Mouse (Mus musculus): ENCODE data around the gene Lmbrd2. TPM values are rescaled to one million over a fixed set of nuclear protein-coding genes. Genes with fewer than 3 reads are reported as not detected.

Gene Lmbrd2
- polyA plus RNA-seq, 1 experiment from 2014 or later: 4.5 TPM

DNA sequence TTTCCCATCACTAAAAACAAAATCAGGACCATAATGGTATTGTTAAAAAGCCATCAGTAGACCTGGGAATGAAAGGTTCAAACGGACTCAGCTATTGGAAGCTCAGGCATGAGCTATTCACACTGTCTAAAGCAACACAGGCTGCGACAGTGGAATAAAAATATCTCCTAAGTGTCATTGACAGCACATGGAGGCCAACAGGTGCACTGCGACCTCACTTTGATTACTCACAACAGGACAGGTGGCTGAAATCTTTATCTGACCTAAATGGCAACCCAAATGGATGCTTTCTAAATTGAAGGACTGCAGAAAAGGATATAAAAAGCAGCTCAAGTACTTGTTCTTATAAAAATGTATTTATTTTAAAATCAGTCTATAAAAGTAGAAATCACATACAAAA is 28.7 kb upstream of the Lmbrd2 start:
- WGBS: 84% methylated on average over 3 of the region's 3 CpGs
- Histone ChIP-seq H3K4me3 (replicated peaks; ENCODE audit: low read length) (no peak overlapping the region), H3K27me3 (replicated peaks; ENCODE audit: control insufficient read depth, insufficient read depth, low read length) (no peaks in the 10 kb centered on the region), H3K9ac (replicated peaks; ENCODE audit: low read depth, low read length) (no peak overlapping the region), H3K27ac (ENCODE audit: low read length) (no peak overlapping the region), H3K36me3 (ENCODE audit: control insufficient read depth, insufficient read depth) (peaks cover 22% of the 10 kb centered on the region), H3K4me2 (ENCODE audit: low read length) (no peak overlapping the region), H3K9me3 (ENCODE audit: control insufficient read depth, low read length) (no peaks in the 10 kb centered on the region), H3K4me1 (replicated peaks; ENCODE audit: control insufficient read depth, insufficient read depth, low read length) (no peaks in the 10 kb centered on the region)
- no peak for ATAC-seq

DNA sequence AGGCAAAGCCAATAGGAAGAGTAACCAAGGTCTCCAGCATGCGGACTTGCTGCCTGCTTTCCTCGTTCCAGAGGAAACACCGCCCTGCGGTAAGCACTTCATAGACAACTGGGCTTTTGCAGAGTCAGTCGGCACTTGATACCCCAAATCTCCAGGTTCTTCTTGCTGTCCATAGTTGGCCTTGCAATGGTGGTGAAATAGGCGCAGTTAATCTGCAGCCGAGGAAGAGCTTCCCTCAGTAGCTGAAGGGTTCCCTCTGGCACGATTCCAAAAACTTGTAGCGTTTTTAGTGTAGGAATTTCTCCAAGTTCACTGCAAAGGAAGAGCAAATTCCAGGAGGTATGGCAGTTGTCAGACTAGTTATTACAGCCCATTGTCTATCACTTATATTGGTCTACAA is 26.8 kb upstream of the Lmbrd2 start:
- H3K4me2 ChIP-seq (ENCODE audit: low read length): no peak overlapping the region
- H3K27ac ChIP-seq (ENCODE audit: low read length): no peak overlapping the region
- no peaks in the 10 kb centered on the region for H3K4me1 ChIP-seq (replicated peaks; ENCODE audit: control insufficient read depth, insufficient read depth, low read length)
- ATAC-seq: no peak
- H3K36me3 ChIP-seq (ENCODE audit: control insufficient read depth, insufficient read depth): peaks cover 20% of the 10 kb centered on the region
- no peak overlapping the region for H3K4me3 ChIP-seq (replicated peaks; ENCODE audit: low read length)
- 80% methylated on average over 9 of the region's 9 CpGs for WGBS
- H3K27me3 ChIP-seq (replicated peaks; ENCODE audit: control insufficient read depth, insufficient read depth, low read length): no peaks in the 10 kb centered on the region
- H3K9ac ChIP-seq (replicated peaks; ENCODE audit: low read depth, low read length): no peak overlapping the region
- H3K9me3 ChIP-seq (ENCODE audit: control insufficient read depth, low read length): no peaks in the 10 kb centered on the region

- Histone ChIP-seq H3K4me2 (ENCODE audit: low read length) (no peak overlapping the region), H3K27ac (ENCODE audit: low read length) (no peak overlapping the region), H3K9ac (replicated peaks; ENCODE audit: low read depth, low read length) (no peak overlapping the region), H3K9me3 (ENCODE audit: control insufficient read depth, low read length) (no peaks in the 10 kb centered on the region), H3K36me3 (ENCODE audit: control insufficient read depth, insufficient read depth) (peaks cover 20% of the 10 kb centered on the region), H3K4me3 (replicated peaks; ENCODE audit: low read length) (no peak overlapping the region), H3K27me3 (replicated peaks; ENCODE audit: control insufficient read depth, insufficient read depth, low read length) (no peaks in the 10 kb centered on the region), H3K4me1 (replicated peaks; ENCODE audit: control insufficient read depth, insufficient read depth, low read length) (no peaks in the 10 kb centered on the region)
- no peak for ATAC-seq
- WGBS: 87% methylated on average over 4 of the region's 4 CpGs
Measured at GRCm38 (mm10) chr15:9114131-9114530, 26.2 kb upstream of the Lmbrd2 start.

GRCm38 (mm10) chr15:9114599-9114998 is 25.8 kb upstream of the Lmbrd2 start:
- H3K9ac ChIP-seq (replicated peaks; ENCODE audit: low read depth, low read length): no peak overlapping the region
- no peak for ATAC-seq
- H3K4me3 ChIP-seq (replicated peaks; ENCODE audit: low read length): no peak overlapping the region
- peaks cover 20% of the 10 kb centered on the region for H3K36me3 ChIP-seq (ENCODE audit: control insufficient read depth, insufficient read depth)
- H3K4me2 ChIP-seq (ENCODE audit: low read length): no peak overlapping the region
- H3K4me1 ChIP-seq (replicated peaks; ENCODE audit: control insufficient read depth, insufficient read depth, low read length): no peaks in the 10 kb centered on the region
- H3K27ac ChIP-seq (ENCODE audit: low read length): no peak overlapping the region
- WGBS: 87% methylated on average over 5 of the region's 5 CpGs
- H3K27me3 ChIP-seq (replicated peaks; ENCODE audit: control insufficient read depth, insufficient read depth, low read length): no peaks in the 10 kb centered on the region
- no peaks in the 10 kb centered on the region for H3K9me3 ChIP-seq (ENCODE audit: control insufficient read depth, low read length)

DNA sequence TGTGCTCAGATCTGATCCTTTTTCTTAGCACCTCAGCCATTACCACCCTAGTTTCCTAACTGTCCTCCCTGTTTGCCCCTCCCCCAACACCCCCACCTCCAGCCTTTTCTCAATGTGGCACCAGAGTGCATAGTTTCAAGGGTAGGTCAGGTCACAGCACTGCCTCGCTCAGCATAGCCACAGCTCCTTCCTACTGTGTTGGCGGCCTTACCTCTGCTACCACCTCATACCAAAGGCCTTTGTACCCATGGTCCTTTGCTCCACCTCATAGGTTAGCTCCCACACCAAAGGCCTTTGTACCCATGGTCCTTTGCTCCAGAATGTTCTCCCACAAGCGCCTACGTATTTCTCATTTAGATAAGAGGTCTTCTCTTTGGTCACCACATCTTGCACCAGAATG is 21.5 kb upstream of the Lmbrd2 start:
- Histone ChIP-seq H3K9ac (replicated peaks; ENCODE audit: low read depth, low read length) (no peak overlapping the region), H3K27me3 (replicated peaks; ENCODE audit: control insufficient read depth, insufficient read depth, low read length) (no peaks in the 10 kb centered on the region), H3K4me1 (replicated peaks; ENCODE audit: control insufficient read depth, insufficient read depth, low read length) (no peaks in the 10 kb centered on the region), H3K27ac (ENCODE audit: low read length) (no peak overlapping the region), H3K36me3 (ENCODE audit: control insufficient read depth, insufficient read depth) (peaks cover 20% of the 10 kb centered on the region), H3K4me3 (replicated peaks; ENCODE audit: low read length) (no peak overlapping the region), H3K4me2 (ENCODE audit: low read length) (no peak overlapping the region), H3K9me3 (ENCODE audit: control insufficient read depth, low read length) (no peaks in the 10 kb centered on the region)
- 92% methylated on average over 4 of the region's 4 CpGs for WGBS
- no peak for ATAC-seq

DNA sequence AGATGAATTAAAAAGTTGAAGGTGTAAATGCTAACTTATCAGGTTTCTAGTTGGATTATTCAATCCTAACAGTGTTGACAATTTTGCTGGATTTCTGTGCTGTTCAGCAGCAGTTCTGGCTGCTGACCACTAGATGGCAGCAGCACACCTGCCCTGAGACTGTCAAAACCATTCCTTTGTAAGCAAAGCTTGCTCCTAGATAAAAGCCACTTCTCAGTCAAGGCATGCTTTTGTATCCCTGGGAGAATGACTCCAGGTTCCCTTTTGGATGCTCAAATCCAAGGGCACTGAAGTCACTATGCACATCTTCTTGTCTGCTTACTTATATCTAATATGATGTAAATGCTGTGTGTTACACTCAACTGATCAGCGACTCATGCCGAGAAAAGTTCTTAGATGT is 20.3 kb upstream of the Lmbrd2 start:
- Histone ChIP-seq H3K27me3 (replicated peaks; ENCODE audit: control insufficient read depth, insufficient read depth, low read length) (no peaks in the 10 kb centered on the region), H3K36me3 (ENCODE audit: control insufficient read depth, insufficient read depth) (peaks cover 26% of the 10 kb centered on the region), H3K4me2 (ENCODE audit: low read length) (no peak overlapping the region), H3K9ac (replicated peaks; ENCODE audit: low read depth, low read length) (no peak overlapping the region), H3K4me1 (replicated peaks; ENCODE audit: control insufficient read depth, insufficient read depth, low read length) (no peaks in the 10 kb centered on the region), H3K9me3 (ENCODE audit: control insufficient read depth, low read length) (no peaks in the 10 kb centered on the region), H3K27ac (ENCODE audit: low read length) (no peak overlapping the region), H3K4me3 (replicated peaks; ENCODE audit: low read length) (no peak overlapping the region)
- 96% methylated on average over 2 of the region's 2 CpGs for WGBS
- ATAC-seq: peak; percentile 71

- WGBS: 96% methylated on average over 4 of the region's 4 CpGs
- no peaks in the 10 kb centered on the region for H3K4me1 ChIP-seq (replicated peaks; ENCODE audit: control insufficient read depth, insufficient read depth, low read length)
- no peak overlapping the region for H3K27ac ChIP-seq (ENCODE audit: low read length)
- no peaks in the 10 kb centered on the region for H3K9me3 ChIP-seq (ENCODE audit: control insufficient read depth, low read length)
- ATAC-seq: no peak
- H3K9ac ChIP-seq (replicated peaks; ENCODE audit: low read depth, low read length): no peak overlapping the region
- peaks cover 20% of the 10 kb centered on the region for H3K36me3 ChIP-seq (ENCODE audit: control insufficient read depth, insufficient read depth)
- H3K4me2 ChIP-seq (ENCODE audit: low read length): no peak overlapping the region
- H3K4me3 ChIP-seq (replicated peaks; ENCODE audit: low read length): no peak overlapping the region
- H3K27me3 ChIP-seq (replicated peaks; ENCODE audit: control insufficient read depth, insufficient read depth, low read length): no peaks in the 10 kb centered on the region
Measured at GRCm38 (mm10) chr15:9122989-9123388, 17.4 kb upstream of the Lmbrd2 start.

DNA sequence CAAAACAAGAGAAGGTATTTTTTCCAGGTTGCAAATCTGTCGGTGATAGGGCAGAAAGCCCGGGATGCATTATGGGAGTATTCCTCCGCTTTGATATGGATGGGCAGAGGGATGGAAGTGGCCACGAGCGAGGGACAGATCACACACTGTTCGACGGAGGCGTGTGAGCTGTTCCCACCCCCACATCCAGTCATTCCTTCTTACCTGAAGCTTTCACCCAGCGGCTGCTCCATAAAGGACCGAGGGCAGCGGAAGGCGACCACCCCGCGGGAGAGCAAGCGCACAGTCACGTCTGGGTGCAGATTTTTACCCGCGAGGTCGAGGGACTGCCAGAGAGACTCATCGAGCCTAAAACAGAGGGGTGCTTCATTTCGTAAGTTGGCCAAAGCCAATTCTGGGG is 15.5 kb upstream of the Lmbrd2 start:
- Histone ChIP-seq H3K9me3 (ENCODE audit: control insufficient read depth, low read length) (no peaks in the 10 kb centered on the region), H3K27ac (ENCODE audit: low read length) (no peak overlapping the region), H3K27me3 (replicated peaks; ENCODE audit: control insufficient read depth, insufficient read depth, low read length) (no peaks in the 10 kb centered on the region), H3K9ac (replicated peaks; ENCODE audit: low read depth, low read length) (no peak overlapping the region), H3K4me3 (replicated peaks; ENCODE audit: low read length) (no peak overlapping the region), H3K4me2 (ENCODE audit: low read length) (no peak overlapping the region), H3K4me1 (replicated peaks; ENCODE audit: control insufficient read depth, insufficient read depth, low read length) (no peaks in the 10 kb centered on the region), H3K36me3 (ENCODE audit: control insufficient read depth, insufficient read depth) (peaks cover 21% of the 10 kb centered on the region)
- WGBS: 94% methylated on average over 21 of the region's 21 CpGs
- ATAC-seq: no peak

DNA sequence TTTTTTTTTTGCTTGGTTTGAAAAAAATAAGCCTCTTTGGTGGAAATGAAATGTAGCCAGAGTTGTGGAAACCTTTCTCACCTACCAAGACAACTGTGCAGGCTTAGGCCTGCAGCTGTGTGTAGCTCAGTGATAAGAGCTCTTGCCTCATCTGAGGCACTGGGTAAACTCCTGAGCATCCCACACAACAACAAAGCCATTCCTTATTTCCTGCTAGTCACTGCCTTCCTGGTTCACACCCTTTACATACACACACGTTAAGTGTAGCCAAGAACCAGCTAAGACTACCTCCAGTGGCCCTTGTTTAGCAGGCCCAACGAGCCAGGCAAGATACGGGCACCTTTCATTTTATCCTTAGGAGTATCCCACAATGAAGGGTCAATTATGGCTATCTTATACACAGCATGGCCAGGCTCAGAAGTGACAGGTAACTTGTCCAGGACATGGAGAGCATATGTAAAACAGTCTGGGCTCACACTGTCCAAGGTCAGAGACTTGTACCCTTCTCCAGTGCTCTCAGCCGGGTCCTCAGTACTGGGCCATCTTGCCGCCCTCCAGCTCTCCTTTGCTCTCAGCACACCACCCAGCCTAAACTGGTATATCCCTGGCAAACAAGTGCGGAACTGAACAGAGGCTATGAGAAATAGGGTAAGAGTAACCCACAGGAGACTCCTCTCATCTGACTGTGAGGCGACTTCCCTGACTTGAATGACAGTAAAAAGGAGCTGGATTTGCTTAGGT is 13.1 kb upstream of the Lmbrd2 start:
- H3K9ac ChIP-seq (replicated peaks; ENCODE audit: low read depth, low read length): no peak overlapping the region
- WGBS: 94% methylated on average over 7 of the region's 7 CpGs
- H3K4me1 ChIP-seq (replicated peaks; ENCODE audit: control insufficient read depth, insufficient read depth, low read length): peaks cover 5% of the 10 kb centered on the region; the same call in 1 of the 2 replicates
- H3K27ac ChIP-seq (ENCODE audit: low read length): no peak overlapping the region
- ATAC-seq: no peak
- no peaks in the 10 kb centered on the region for H3K9me3 ChIP-seq (ENCODE audit: control insufficient read depth, low read length)
- no peaks in the 10 kb centered on the region for H3K27me3 ChIP-seq (replicated peaks; ENCODE audit: control insufficient read depth, insufficient read depth, low read length)
- H3K36me3 ChIP-seq (ENCODE audit: control insufficient read depth, insufficient read depth): peaks cover 22% of the 10 kb centered on the region
- no peak overlapping the region for H3K4me3 ChIP-seq (replicated peaks; ENCODE audit: low read length)
- H3K4me2 ChIP-seq (ENCODE audit: low read length): no peak overlapping the region
